10 mouse cellular contexts compared by ENCODE assay signal in genomic region chr3:32428921-32429320, GRCm38 (mm10). TPM values are rescaled to one million over a fixed set of nuclear protein-coding genes. Genes with fewer than 3 reads are reported as not detected.
DNase-seq lines count a peak whose midpoint lies in the region; ATAC-seq and TF ChIP-seq lines count a peak whose summit lies in the region.
"Had no signal": no experiment of that assay in that cellular context is flagged by ENCODE, and none has a peak within 500 bp of the region (broad histone marks: within the 10 kb centered on the region; RNA-seq: fewer than 3 reads in every experiment).

No protein-coding gene starts in this region.

- H3K4me1 ChIP-seq in kidney, embryonic 15.5 days: peaks cover 9% of the 10 kb centered on the region

- no peak for TF ChIP-seq CTCF in left cerebral cortex, adult 2 months (IDR thresholded peaks at IDR 0.05)

- 0 out of 2 replicates have a peak, but pooled peaks cover 3% of the 10 kb centered on the region for H3K9me3 ChIP-seq in kidney, embryonic 15.5 days (replicated peaks)
- H3K9me3 ChIP-seq: megakaryocyte, embryonic 14.5 days had no signal

- 0 out of 2 replicates have a peak overlapping the region, but pooled peaks have one; percentile 27 for H3K27ac ChIP-seq in kidney, embryonic 15.5 days
- H3K27ac ChIP-seq in left cerebral cortex, adult 2 months: no peak overlapping the region

- WGBS in kidney, embryonic 15.5 days: 57% methylated on average over 4 of the region's 4 CpGs

- H3K4me2 ChIP-seq in kidney, embryonic 15.5 days: no peak overlapping the region

- DNase-seq in cerebellum, postnatal 14 days: peak; percentile 29 to 30
- no peak for DNase-seq in cerebellum, adult 11 months
- peak; percentile 24 for DNase-seq in 416B (ENCODE audit: low read depth)
- DNase-seq in gastrocnemius, postnatal 25 days: peak; percentile 52
- no peak for DNase-seq in thymus, postnatal 10 days (ENCODE audit: low spot score in 2 of 2)
- DNase-seq in cerebellum, postnatal 36 days: no peak
- DNase-seq in left cerebral cortex, adult 2 months (ENCODE audit: extremely low spot score in 1 of 2, low spot score in 2 of 2): no peak

- no peaks in the 10 kb centered on the region for H3K27me3 ChIP-seq in kidney, embryonic 15.5 days
- H3K27me3 ChIP-seq: megakaryocyte, embryonic 14.5 days had no signal

- peaks cover 14% of the 10 kb centered on the region for H3K36me3 ChIP-seq in kidney, embryonic 15.5 days

- no peak overlapping the region for H3K4me3 ChIP-seq in kidney, embryonic 15.5 days (replicated peaks)
- no peak overlapping the region for H3K4me3 ChIP-seq in left cerebral cortex, adult 2 months
- H3K4me3 ChIP-seq: erythroblast, embryonic 14.5 days; megakaryocyte, embryonic 14.5 days had no signal

- 0 out of 2 replicates have a peak, but pooled peaks have one; percentile 18 for ATAC-seq in kidney, embryonic 15.5 days (replicated peaks; ENCODE audit: low FRiP score)

- no peak overlapping the region for H3K9ac ChIP-seq in kidney, embryonic 15.5 days

- intact Hi-C loops in left cerebral cortex, adult 2 months (cut with DNase I): no loop called here

RNA-seq across cellular contexts. Expression of gene Pik3ca, which starts 31.4 kb away (rescaled TPM):
- total RNA-seq in gastrocnemius, postnatal 25 days (2021): 10 to 100 TPM; 41.6 to 61.0 TPM
- 10.3 and 10.6 TPM in 2 replicates for polyA plus RNA-seq in kidney, embryonic 15.5 days (2015; fragmentation: Nextera tagmentation; extraction: Ambion mirVana)
- total RNA-seq in left cerebral cortex, adult 2 months (2021): 10 to 100 TPM; 60.8 to 66.7 TPM

Comparison
In these comparisons a context has a peak if more than half of its experiments do, and no peak if none do; other contexts are left out.
1. DNase-seq: peak in cerebellum, postnatal 14 days (2 of 2), 416B (single experiment) and gastrocnemius, postnatal 25 days (single experiment); none in cerebellum, adult 11 months (single experiment), thymus, postnatal 10 days (0 of 2), cerebellum, postnatal 36 days (0 of 2) and left cerebral cortex, adult 2 months (0 of 2).